Mouse (Mus musculus) ES-Bruce4 (cell line): ENCODE measurements at regions not wholly inside any gene's neighbourhood (a gene's known extent, or its start where the extent isn't known, plus 50 kb on each side); places are given as distances from the start of the nearest gene placed in this dataset.

Source experiments
- CTCF ChIP-seq: IDR thresholded peaks from one replicate; pipeline ENCODE4 v1.8.1; 2011; ENCODE audit warnings: low read depth, low read length
- EP300 ChIP-seq: IDR thresholded peaks from 2 replicates; pipeline ENCODE4 v1.6.1; 2011; ENCODE audit warnings: low read depth, low read length; ENCODE audit not compliant: insufficient read depth

GRCm38 (mm10) chr10:43712657-43713056 is 134.6 kb downstream of the Cd24a start:
- TF ChIP-seq CTCF (no peak), EP300 (no peak)
